Mouse (Mus musculus) lung, postnatal 10 days (tissue): Measurements from ENCODE around the gene Cdc42bpg.
A peak's percentile ranks its signal among the peaks of the same experiment; 100 is the strongest.

ENCODE experiments used
- DNase-seq: peaks from one replicate; pipeline ENCODE4 v3.0.0; 2021

Gene Cdc42bpg

GRCm38 (mm10) chr19:6306137-6306551 is at the start of gene Cdc42bpg:
Gene Cdc42bpg, plus strand, starts transcription at chr19:6306456.
- peak; percentile 92 for DNase-seq

GRCm38 (mm10) chr19:6260428-6260827 is 45.8 kb upstream of the Cdc42bpg start:
- DNase-seq, result peak; percentile 55

DNA sequence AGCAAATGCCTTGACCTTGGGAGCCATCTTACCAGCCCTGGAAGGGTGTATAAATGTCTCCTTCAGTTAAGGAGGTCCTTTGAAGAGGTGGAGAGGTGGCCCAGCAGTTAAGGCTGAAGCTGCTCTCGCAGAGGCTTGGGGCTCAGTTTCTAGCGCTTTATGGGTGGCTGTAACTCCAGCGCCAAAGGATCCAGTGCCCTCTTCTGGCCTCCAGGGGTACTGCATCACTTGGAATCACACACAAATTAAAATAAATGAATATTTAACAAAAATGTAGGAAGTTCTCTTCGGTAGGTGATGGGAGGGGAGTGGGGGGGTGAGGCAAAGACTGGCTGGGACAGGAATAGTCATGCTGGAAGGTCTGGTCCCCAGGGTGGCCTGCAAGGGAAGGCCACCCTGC is 45.3 kb upstream of the Cdc42bpg start:
- no peak for DNase-seq

DNA sequence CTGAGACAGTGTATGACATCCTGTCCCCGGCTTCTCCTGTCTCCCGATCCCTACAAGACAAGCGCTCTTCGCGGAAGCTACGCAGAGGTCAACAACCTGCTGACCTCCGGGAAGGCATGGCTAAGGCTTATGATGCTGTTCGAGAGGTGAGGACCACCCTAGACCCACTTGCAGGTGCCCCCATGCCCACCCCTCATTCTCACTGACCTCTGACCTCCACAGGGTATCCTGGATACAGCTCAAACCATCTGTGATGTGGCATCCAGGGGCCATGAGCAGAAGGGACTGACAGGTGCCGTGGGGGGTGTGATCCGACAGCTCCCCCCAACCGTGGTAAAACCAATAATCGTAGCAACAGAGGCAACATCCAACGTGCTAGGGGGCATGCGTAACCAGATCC is 44.9 kb upstream of the Cdc42bpg start:
- no peak for DNase-seq

GRCm38 (mm10) chr19:6262222-6262621 is 44.0 kb upstream of the Cdc42bpg start:
- peak; percentile 85 for DNase-seq

- no peak for DNase-seq
Observed at GRCm38 (mm10) chr19:6262839-6263433, 43.3 kb upstream of the Cdc42bpg start.

DNA sequence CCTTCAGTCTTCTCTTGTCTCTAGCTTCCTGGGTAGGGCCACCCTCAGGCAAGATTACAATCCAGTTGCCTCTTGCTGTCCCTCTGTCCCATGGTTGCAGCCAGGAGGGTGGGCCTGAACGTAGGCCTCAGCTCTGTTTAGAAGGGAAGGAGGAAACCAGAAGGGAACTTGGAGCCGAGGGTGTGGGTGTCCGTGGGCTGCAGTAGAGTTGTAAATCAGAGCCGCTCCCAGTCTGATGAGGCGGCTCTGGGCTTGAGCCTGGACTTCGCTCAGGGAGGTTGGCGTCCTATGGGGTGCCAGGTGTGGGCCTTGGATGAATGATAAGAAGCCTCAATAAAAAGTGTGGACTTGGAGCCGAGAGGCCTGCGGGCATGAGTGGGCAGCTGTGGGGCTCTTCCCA is 42.1 kb upstream of the Cdc42bpg start:
- no peak for DNase-seq

DNA sequence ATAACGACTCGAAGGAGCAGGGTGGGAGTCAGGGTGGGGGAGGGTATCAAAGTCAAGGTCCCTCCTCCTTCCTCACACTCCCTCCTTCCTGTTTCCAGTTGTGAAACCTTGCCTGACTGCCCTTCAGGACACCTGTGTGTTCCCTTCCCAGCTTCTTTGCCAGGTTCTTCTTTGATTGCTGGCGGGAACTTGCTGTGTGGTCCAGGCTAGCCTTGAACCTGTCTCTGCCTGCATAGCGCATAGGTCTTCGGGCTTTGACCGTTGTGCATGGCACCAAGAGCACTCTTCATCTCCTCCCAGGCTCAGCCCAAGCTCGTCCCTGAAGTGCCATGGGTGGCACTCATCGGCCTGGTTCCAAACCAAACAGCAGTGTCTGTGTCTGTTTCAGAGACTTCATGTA is 41.3 kb upstream of the Cdc42bpg start:
- no peak for DNase-seq

- DNase-seq, result no peak
Observed at GRCm38 (mm10) chr19:6265727-6266182, 40.5 kb upstream of the Cdc42bpg start.

DNA sequence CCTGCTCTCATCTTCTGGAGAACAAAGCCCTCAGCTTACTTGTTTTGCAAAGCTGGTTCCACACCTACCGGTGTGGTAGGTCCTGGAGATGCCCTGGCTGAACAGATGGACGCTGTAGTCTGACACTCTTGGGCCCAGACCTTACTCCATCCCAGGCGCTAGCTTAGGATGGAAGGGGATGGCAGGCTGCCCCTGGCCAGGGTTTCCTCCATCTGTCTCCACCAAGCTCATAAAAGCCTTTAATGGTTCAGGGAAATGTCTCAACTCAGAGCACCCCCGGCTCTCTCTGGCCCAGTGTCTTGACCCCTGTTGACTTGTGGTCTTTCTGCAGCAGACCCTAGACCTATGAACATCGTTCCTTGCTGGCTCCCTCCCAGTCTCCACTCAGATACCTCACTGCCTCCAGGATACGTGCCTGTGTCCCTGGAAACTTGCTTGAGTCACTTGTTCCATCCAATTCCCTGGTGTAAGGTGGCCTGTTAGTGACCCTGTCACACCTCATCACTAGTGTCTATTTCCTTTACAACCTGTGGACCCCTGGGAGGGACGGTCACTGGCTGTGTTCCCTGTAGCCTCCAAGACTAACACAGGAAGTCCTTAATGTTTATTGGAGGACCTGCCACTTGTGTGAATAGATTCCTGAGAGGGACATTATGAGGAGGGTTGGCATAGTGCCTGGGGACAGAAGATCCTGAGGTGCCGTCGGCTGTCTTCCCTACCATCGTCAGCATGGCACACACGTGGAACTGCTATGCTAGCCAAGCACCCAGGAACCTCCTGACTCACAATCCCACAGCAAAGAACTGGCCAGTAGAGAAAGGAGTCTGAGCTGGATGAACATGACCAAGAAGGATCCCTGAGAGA is 38.7 kb upstream of the Cdc42bpg start:
- DNase-seq, result peak; percentile 62

DNA sequence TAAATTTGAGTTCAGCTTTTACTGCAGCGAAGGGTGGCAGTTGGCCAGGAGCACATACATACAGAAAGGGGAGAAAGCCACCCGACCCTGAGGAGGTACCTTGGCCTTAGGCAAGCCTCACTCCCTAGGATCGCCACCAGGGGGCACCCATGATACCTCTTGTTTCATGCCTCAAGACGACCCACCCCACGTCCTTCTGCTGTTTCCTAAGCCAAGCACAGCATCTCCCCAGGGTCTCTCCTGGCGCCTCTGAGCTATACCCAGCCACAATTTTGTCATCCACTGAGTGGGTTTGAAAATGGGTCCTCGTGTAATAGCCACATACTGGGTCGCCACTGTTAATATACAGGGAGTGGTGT is 38.1 kb upstream of the Cdc42bpg start:
- DNase-seq, result peak; percentile 92

- DNase-seq, result peak; percentile 71
Observed at GRCm38 (mm10) chr19:6268670-6269132, 37.6 kb upstream of the Cdc42bpg start.

DNA sequence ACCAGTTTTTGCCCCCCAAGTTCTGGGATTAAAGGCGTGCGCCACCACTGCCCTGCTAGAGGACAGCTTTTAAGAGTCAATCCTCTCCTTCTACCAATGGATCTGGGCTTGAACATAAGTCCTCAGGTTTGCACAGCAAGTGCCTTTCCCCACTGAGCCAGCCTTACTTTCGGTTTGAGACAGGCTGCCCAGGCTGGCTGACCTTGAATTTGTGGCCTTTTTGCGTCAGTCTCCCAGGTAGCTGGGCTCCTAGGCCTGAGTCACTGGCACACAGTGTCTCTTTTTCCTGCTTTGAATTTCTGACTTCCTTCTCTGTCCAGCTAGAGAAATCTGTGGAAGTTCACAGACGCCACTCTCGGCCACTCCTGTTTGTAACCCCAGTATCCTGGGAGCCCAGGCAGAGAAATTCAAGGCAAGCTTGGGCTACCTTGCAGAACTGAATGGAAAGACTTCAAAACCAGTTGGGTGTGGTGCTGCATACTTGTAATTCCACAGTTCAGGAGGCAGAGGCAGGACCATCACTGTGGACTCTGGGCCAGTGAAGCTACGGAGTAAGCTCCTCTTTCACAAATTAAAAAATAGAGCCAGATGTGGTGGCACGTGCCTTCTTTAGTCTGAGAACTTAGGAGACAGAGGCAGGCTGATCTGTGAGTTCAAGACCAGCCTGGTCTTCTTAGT is 36.3 kb upstream of the Cdc42bpg start:
- DNase-seq, result no peak

GRCm38 (mm10) chr19:6270661-6271060 is 35.6 kb upstream of the Cdc42bpg start:
- DNase-seq, result no peak

- DNase-seq, result no peak
Observed at GRCm38 (mm10) chr19:6271206-6271605, 35.0 kb upstream of the Cdc42bpg start.

DNA sequence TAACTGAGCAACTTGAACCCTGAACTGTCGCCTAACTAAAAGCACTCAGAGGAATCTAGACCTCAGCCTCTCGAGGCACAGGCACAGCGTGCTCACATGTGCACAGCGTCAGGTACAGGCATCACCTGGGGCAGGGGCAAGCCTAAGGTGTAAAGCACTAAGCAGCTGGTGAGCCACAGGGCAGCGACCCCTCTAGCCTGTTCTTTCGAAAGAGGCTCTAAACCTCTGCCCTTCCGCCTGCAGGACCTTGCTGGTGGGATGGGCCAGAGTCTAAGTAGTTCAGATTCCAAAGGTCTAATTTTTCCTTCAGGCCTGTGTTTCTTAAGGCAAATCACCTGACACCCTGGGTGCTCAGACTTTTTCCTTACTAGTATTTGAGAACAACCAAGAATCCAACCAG is 34.2 kb upstream of the Cdc42bpg start:
- no peak for DNase-seq

GRCm38 (mm10) chr19:6272738-6273137 is 33.5 kb upstream of the Cdc42bpg start:
- DNase-seq, result peak; percentile 57

DNA sequence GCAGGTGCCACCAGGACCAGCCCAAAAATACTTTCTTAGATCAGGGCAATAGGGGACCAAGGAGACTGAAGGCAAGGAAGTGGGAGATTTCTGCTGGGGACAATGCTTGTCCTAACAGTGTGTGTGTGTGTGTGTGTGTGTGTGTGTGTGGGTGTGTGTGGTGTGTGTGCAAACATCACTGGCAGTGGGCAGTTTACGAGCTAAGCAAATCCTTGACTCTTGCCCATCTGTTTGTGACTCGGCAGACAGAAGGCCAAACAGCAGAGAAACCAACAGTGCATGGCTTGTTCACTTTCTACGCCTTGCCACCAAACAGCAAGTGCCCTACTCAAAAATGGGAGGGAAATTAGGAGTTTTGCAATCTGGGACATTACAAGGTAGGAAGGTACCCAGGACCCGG is 32.7 kb upstream of the Cdc42bpg start:
- no peak for DNase-seq

DNA sequence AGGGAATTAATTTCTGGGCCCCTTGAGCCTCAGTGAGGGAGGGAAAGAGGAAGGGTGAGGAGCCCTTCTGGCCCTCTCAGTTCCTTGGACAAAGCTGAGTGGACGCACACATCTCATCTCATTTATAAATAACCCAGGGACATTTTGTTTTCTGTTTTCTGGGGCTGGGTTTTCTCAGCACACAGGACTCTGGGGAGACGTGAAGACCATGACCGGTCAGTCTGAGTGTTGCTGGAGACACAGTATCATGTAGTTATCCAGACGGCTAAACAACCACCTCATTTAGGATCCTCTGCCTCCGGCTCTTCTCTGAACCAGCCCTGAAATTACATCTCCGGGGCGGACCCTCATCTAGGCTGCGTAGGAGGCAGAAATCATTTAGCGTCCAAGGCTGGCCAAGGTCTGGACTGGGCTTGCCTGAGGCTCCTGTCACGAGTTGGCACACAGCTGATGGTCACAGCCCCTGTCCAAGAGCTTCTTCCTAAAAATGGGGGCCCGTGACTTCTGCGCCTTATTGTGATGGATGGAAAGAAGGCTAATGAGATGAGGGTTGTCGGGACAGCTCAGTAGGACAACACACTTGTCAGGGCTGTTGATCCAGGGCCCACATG is 32.2 kb upstream of the Cdc42bpg start:
- DNase-seq, result no peak

DNA sequence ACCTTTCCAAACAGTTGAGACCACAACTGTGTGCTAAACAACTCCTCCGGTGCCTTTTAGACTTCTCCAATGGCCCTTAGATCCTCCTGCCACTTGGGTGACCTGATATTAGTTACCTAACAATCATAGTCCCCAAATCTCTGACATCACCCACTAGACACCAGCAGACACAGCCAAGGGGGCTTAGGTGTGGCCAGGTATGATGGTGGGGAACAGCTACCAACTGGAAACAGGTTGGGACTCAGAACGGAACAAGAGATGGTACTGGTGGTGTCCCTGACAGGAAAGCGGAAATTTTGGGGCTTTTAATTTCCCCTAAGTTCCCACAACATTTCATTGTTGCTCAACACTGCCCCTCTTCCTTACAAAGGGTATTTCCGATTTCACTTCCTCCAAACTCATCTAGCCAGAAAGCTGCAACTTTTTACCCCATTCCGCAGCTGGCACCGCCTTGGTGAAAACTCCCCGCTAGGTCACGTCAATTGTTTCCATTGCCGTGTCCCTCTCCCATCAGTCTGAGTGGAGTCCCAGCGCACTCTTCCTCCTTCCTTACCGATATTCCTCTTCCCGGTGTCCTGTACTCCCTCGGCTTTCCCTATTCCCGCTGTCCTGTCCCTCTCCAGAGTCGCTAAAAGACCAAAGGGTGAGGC is 30.4 kb upstream of the Cdc42bpg start:
- peak; percentile 54 for DNase-seq

DNA sequence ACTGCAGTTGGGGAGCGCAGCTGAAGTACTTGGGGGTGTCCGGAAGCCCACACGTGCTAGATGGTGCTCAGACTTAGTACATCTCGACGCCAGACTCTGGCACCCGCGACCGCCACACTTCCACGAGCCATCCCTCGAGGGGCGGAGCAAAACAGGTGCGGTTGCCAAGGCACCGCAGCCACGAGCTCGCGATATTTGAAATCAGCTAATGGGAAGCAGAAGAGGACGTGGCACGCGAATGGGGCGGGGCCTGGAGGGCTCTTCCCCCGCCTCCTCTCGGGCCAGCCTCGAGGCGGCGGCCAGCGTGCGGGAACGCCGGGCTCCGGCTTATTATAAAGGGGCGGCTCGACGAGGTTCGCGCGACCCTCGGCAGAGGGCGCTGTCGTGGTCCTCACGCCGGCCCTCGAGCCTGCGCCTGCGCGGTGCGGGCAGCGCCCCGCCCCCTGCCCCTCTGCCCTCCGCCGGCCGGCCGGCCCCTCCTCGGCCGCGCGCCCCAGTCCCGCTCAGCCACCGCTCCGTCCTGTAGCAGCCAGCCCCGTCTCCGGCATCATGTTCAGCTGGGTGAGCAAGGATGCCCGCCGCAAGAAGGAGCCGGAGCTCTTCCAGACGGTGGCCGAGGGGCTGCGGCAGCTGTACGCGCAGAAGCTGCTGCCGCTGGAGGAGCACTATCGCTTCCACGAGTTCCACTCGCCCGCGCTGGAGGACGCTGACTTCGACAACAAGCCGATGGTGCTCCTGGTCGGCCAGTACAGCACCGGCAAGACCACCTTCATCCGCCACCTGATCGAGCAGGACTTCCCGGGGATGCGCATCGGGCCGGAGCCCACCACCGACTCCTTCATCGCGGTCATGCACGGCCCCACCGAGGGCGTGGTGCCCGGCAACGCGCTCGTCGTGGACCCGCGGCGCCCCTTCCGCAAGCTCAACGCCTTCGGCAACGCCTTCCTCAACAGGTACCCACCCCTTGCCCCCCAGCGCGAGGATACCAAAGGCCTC is 29.5 kb upstream of the Cdc42bpg start, which contains the start of gene Ehd1:
Gene Ehd1, plus strand, starts transcription at position 300 of the 996 bp plus-strand sequence.
- peak; percentile 98 for DNase-seq
